Mouse (Mus musculus): Measurements from ENCODE around the gene Tfip11. TPM values are rescaled to one million over a fixed set of nuclear protein-coding genes. Genes with fewer than 3 reads are reported as not detected.

Tfip11 gene
- total and polyA plus RNA-seq, 3 experiments = 19.4 to 54.1 (median 21.7) TPM

DNA sequence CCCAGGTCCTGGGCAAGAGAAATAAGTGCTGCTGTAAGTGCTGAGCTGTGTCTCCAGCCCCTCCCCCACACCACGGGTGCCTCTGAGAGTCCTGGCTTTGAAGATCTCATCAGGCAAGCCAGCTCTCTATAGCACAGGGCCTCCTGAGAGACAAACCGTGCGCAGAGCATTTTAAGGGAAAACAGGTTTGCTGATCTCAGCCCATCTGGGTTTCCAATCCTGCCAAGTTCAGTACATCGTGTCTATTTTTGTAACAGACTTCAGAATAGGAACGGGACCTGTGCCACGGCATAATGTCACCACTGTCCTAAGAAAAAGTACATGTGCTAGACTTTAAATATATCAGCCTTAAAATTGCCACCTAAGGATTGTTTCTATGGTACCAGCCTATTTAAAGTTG is 5.2 kb upstream of the Tfip11 start:
- no peak for DNase-seq (ENCODE audit: low spot score)
- H3K9me3 ChIP-seq (replicated peaks) = no peaks in the 10 kb centered on the region; the same call in 1 of the 2 replicates
- TF ChIP-seq TAL1 (conservative IDR thresholded peaks at IDR 0.05; ENCODE audit: low read depth, low read length) = no peak
- no peak for TF ChIP-seq POLR2AphosphoS5 (IDR thresholded peaks at IDR 0.05; ENCODE audit: insufficient replicate concordance, low read depth, low read length)
- no peak for TF ChIP-seq GATA1 (IDR thresholded peaks at IDR 0.05; ENCODE audit: borderline replicate concordance, low read length)
- TF ChIP-seq CTCF (IDR thresholded peaks at IDR 0.05; ENCODE audit: low read depth, low read length) = no peak
- no peak for TF ChIP-seq GATA2 (IDR thresholded peaks at IDR 0.05; ENCODE audit: borderline replicate concordance, low read depth, low read length)

DNA sequence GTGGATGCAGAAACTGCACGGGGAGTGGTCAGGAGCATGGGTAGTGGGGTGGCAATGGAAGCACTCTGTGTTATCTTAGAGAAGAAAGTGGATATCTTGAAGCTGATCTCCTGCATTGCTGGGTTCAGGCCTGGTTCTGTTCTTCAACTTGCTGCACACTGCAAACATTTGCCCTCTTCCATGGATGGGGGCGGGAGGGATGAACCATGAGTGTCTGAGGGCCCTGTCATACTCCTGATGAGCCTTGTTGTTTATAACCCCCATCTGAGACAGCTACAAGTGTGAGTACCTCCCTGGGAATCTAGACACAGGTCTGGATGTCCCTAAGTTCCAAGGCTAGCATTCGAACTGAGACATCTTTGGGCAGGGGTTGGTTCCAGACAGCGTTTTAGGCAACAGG is 4.8 kb upstream of the Tfip11 start:
- no peak for ATAC-seq (ENCODE audit: extremely low read depth, insufficient number of reproducible peaks, low FRiP score, poor library complexity, severe bottlenecking)
- H3K36me3 ChIP-seq (replicated peaks) = peaks cover 12% of the 10 kb centered on the region
- no peak for DNase-seq (ENCODE audit: low spot score)
- H3K4me3 ChIP-seq (ENCODE audit: low read depth, low read length) = no peak overlapping the region
- TF ChIP-seq GATA1 (IDR thresholded peaks at IDR 0.05; ENCODE audit: borderline replicate concordance, low read length) (no peak), CTCF (IDR thresholded peaks at IDR 0.05; ENCODE audit: low read depth, low read length) (no peak), TAL1 (conservative IDR thresholded peaks at IDR 0.05; ENCODE audit: low read depth, low read length) (no peak), POLR2AphosphoS5 (IDR thresholded peaks at IDR 0.05; ENCODE audit: insufficient replicate concordance, low read depth, low read length) (no peak)
- H3K27me3 ChIP-seq (ENCODE audit: insufficient read depth, low read length) = no peaks in the 10 kb centered on the region
- peaks cover 40% of the 10 kb centered on the region for H3K4me1 ChIP-seq (ENCODE audit: insufficient read depth, low read depth, low read length)
- no peaks in the 10 kb centered on the region; the same call in 1 of the 2 replicates for H3K9me3 ChIP-seq (replicated peaks)

More for the DNA sequence above, 5.2 kb upstream of the Tfip11 start:
- ATAC-seq (ENCODE audit: extremely low read depth, insufficient number of reproducible peaks, low FRiP score, poor library complexity, severe bottlenecking) = no peak
- H3K4me3 ChIP-seq (ENCODE audit: low read depth, low read length) = no peak overlapping the region
- no peaks in the 10 kb centered on the region for H3K27me3 ChIP-seq (ENCODE audit: insufficient read depth, low read length)
- peaks cover 40% of the 10 kb centered on the region for H3K4me1 ChIP-seq (ENCODE audit: insufficient read depth, low read depth, low read length)
- peaks cover 16% of the 10 kb centered on the region for H3K36me3 ChIP-seq (replicated peaks)

DNA sequence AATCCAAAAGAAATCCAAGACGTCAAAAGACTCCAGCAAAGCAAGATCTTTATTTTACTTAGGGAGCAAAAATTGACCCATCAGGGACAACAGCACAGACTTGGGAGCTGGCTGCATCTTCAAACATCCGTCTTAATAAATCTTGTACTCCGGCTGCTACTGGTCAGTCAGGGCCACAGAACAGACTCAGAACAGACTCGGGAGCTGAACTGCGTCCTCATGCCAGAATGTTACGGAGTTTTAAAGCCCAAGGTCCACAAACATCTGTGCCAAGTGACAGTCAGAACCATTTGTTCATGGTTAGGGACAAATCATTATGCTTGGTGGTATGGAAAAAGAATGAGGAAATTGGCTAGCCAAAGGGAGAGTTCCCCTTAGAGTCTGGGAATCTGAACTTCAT is 2.9 kb upstream of the Tfip11 start:
- Histone ChIP-seq H3K27me3 (ENCODE audit: insufficient read depth, low read length) (no peaks in the 10 kb centered on the region), H3K9me3 (replicated peaks) (no peaks in the 10 kb centered on the region; the same call in 1 of the 2 replicates), H3K36me3 (replicated peaks) (peaks cover 10% of the 10 kb centered on the region), H3K4me3 (ENCODE audit: low read depth, low read length) (no peak overlapping the region), H3K4me1 (ENCODE audit: insufficient read depth, low read depth, low read length) (peaks cover 54% of the 10 kb centered on the region)
- TF ChIP-seq TAL1 (conservative IDR thresholded peaks at IDR 0.05; ENCODE audit: low read depth, low read length) (no peak), GATA2 (IDR thresholded peaks at IDR 0.05; ENCODE audit: borderline replicate concordance, low read depth, low read length) (no peak), GATA1 (IDR thresholded peaks at IDR 0.05; ENCODE audit: borderline replicate concordance, low read length) (no peak), CTCF (IDR thresholded peaks at IDR 0.05; ENCODE audit: low read depth, low read length) (no peak), POLR2AphosphoS5 (IDR thresholded peaks at IDR 0.05; ENCODE audit: insufficient replicate concordance, low read depth, low read length) (no peak)
- DNase-seq (ENCODE audit: low spot score) = no peak
- ATAC-seq (ENCODE audit: extremely low read depth, insufficient number of reproducible peaks, low FRiP score, poor library complexity, severe bottlenecking) = no peak

DNA sequence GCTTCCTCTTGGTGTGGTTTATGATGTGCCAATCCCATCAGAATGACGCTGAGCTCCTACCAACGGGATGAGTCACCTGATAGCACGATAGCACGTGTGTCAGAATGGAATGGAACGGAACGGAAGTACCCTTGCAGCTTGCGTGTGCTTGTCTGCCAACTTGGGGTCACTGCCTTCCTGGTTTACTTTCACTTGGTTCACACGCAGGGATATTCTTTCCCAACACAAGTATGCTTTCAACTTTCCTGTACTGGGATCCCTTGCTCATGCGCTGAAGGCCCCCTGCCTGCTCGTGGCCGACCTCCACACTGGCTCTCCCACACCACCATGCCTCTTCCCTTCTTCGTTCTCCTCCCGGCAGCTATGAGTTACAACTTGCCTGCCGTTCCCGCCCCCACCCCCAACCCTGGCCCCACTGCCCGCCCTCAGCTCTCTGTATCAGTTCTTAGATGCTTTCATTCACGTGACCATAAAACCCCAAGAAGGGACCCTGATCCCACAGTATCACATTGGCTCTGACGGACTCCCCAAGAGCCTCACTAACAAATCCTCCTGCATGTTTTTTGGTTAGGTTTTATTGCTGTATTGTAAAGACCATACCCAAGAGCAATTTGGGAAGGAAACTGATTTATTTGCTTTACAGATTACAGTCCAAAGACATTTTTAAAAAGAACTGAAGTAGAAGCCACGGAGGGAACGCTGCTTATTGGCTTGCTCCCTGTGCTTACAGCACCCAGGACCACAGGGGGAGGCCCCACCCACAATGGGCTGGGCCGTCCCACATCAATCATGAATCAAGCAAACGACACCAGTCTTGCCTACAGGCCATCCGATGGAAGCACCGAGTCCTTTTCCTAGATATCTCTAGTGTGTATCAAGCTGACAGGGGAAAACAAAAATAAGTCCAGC is 1.3 kb upstream of the Tfip11 start:
- Histone ChIP-seq H3K36me3 (replicated peaks) (peaks cover 26% of the 10 kb centered on the region), H3K9me3 (replicated peaks) (no peaks in the 10 kb centered on the region; the same call in 1 of the 2 replicates), H3K4me1 (ENCODE audit: insufficient read depth, low read depth, low read length) (peaks cover 52% of the 10 kb centered on the region), H3K4me3 (ENCODE audit: low read depth, low read length) (peak overlapping the region; percentile 100; the same call in 1 of the 2 replicates), H3K27me3 (ENCODE audit: insufficient read depth, low read length) (no peaks in the 10 kb centered on the region)
- DNase-seq (ENCODE audit: low spot score) (peak; percentile 77), ATAC-seq (ENCODE audit: extremely low read depth, insufficient number of reproducible peaks, low FRiP score, poor library complexity, severe bottlenecking) (peak; percentile 86)
- TF ChIP-seq GATA1 (IDR thresholded peaks at IDR 0.05; ENCODE audit: borderline replicate concordance, low read length) = no peak
- no peak for TF ChIP-seq CTCF (IDR thresholded peaks at IDR 0.05; ENCODE audit: low read depth, low read length)
- TF ChIP-seq TAL1 (conservative IDR thresholded peaks at IDR 0.05; ENCODE audit: low read depth, low read length) = no peak
- no peak for TF ChIP-seq POLR2AphosphoS5 (IDR thresholded peaks at IDR 0.05; ENCODE audit: insufficient replicate concordance, low read depth, low read length)
- no peak for TF ChIP-seq GATA2 (IDR thresholded peaks at IDR 0.05; ENCODE audit: borderline replicate concordance, low read depth, low read length)

DNA sequence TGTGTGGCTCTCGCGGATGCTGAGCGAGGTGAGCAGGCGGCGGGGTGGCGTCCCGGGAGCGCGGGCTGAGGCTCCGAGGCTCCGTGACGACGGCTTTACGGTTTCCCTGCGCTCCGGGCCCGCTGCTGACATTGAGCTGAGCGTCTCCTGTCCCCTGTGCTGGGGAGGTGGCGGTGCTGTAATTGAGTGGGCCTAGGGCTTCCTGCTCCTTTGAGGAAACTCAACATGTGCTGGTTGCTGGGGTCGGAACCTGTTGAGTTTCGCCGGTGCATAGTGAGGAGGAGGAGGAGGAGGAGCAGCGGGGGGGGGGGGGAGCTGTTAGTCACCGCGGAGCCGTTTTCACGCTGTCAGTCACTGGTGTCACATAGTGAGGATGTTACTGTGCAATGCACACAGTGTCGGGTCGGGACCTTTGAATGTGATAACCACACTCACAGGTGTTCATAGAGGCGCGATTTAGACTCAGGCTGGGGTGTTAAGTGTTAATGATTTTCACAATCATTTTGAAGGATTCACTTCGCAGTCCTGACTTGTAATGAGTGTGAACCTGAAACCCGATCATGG is 370 bp downstream of the Tfip11 start:
- peaks cover 42% of the 10 kb centered on the region for H3K36me3 ChIP-seq (replicated peaks)
- no peaks in the 10 kb centered on the region for H3K27me3 ChIP-seq (ENCODE audit: insufficient read depth, low read length)
- no peak for ATAC-seq (ENCODE audit: extremely low read depth, insufficient number of reproducible peaks, low FRiP score, poor library complexity, severe bottlenecking)
- peak overlapping the region; percentile 100 for H3K4me3 ChIP-seq (ENCODE audit: low read depth, low read length)
- DNase-seq (ENCODE audit: low spot score) = no peak
- H3K9me3 ChIP-seq (replicated peaks) = no peaks in the 10 kb centered on the region
- no peak for TF ChIP-seq CTCF (IDR thresholded peaks at IDR 0.05; ENCODE audit: low read depth, low read length)
- TF ChIP-seq POLR2AphosphoS5 (IDR thresholded peaks at IDR 0.05; ENCODE audit: insufficient replicate concordance, low read depth, low read length) = no peak
- no peak for TF ChIP-seq TAL1 (conservative IDR thresholded peaks at IDR 0.05; ENCODE audit: low read depth, low read length)
- TF ChIP-seq GATA1 (IDR thresholded peaks at IDR 0.05; ENCODE audit: borderline replicate concordance, low read length) = no peak
- peaks cover 47% of the 10 kb centered on the region for H3K4me1 ChIP-seq (ENCODE audit: insufficient read depth, low read depth, low read length)

DNA sequence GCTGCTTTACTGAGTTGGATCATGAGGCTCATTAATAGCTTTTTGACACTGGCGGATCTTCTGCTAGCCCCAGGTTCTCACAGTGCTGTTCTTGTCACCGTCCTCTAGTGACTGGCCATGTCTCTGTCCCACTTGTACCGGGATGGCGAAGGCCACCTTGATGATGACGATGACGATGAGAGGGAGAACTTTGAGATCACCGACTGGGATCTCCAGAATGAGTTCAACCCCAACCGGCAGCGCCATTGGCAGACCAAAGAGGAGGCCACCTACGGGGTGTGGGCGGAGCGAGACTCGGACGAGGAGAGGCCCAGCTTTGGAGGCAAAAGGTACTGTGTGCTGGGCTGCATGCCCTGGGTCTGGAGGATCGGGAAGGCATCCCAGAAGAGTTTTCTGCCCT is 1.7 kb downstream of the Tfip11 start:
- TF ChIP-seq POLR2AphosphoS5 (IDR thresholded peaks at IDR 0.05; ENCODE audit: insufficient replicate concordance, low read depth, low read length) = no peak
- TF ChIP-seq GATA1 (IDR thresholded peaks at IDR 0.05; ENCODE audit: borderline replicate concordance, low read length) = no peak
- TF ChIP-seq GATA2 (IDR thresholded peaks at IDR 0.05; ENCODE audit: borderline replicate concordance, low read depth, low read length) = no peak
- TF ChIP-seq CTCF (IDR thresholded peaks at IDR 0.05; ENCODE audit: low read depth, low read length) = no peak
- TF ChIP-seq TAL1 (conservative IDR thresholded peaks at IDR 0.05; ENCODE audit: low read depth, low read length) = no peak
- no peak for DNase-seq (ENCODE audit: low spot score)
- H3K4me1 ChIP-seq (ENCODE audit: insufficient read depth, low read depth, low read length) = peaks cover 48% of the 10 kb centered on the region
- H3K27me3 ChIP-seq (ENCODE audit: insufficient read depth, low read length) = no peaks in the 10 kb centered on the region
- ATAC-seq (ENCODE audit: extremely low read depth, insufficient number of reproducible peaks, low FRiP score, poor library complexity, severe bottlenecking) = no peak
- H3K9me3 ChIP-seq (replicated peaks) = no peaks in the 10 kb centered on the region
- peak overlapping the region; percentile 100; the same call in 1 of the 2 replicates for H3K4me3 ChIP-seq (ENCODE audit: low read depth, low read length)
- H3K36me3 ChIP-seq (replicated peaks) = peaks cover 55% of the 10 kb centered on the region

Measured in G1E (cell line).